Comparison of ENCODE assay signal across 29 mouse cellular contexts in the genomic region with DNA sequence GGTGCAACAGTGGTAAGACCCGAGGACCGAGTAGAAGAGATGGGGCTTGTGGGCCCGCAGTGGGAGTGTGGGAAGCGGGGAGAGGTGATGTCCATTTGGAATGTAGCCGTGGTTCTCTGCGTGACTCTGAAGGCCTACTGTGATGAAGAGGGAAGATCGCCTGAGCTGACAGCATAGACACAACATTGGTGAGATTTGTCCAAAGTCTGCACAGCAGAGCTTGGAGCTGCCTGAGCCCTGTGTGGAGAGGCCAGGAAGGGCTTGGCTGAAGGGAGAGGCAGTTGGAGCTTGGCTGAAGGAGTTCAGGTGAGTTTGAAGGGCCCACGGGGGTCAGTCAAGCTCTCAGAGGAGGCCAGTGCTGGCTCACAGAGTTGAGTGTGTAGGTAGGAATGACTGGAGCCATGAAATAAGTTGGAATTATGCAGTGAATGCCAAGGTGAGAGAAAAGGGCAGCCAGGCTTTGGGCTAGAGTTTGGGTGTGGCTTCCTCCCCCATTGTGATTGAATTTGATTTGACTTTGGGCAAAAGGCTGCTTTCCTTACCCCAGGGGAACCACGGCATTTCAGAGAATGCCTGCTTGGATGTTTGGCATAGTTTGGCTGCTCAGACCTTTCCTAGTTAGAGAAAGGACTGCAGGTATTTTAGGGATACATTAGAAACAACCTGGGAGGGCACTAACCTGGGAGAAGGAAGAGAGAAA. TPM values are rescaled to one million over a fixed set of nuclear protein-coding genes. Genes with fewer than 3 reads are reported as not detected.
DNase-seq lines count a peak whose midpoint lies in the region; TF ChIP-seq lines count a peak whose summit lies in the region.
"Had no signal": no experiment of that assay in that cellular context is flagged by ENCODE, and none has a peak within 500 bp of the region (broad histone marks: within the 10 kb centered on the region; RNA-seq: fewer than 3 reads in every experiment).

No protein-coding gene starts in this region.

- H3K9me3 ChIP-seq in E14TG2a.4 (ENCODE audit: low read length), result no peaks in the 10 kb centered on the region
- no peaks in the 10 kb centered on the region for H3K9me3 ChIP-seq in limb, embryonic 10.5 days (replicated peaks)
- H3K9me3 ChIP-seq: embryonic facial prominence, embryonic 12.5 days; heart, embryonic 12.5 days; megakaryocyte, embryonic 14.5 days; midbrain, embryonic 12.5 days; neural tube, embryonic 13.5 days had no signal

- no peak for DNase-seq in gastrocnemius, adult 2 months
- DNase-seq in gastrocnemius, adult 8-10 months (ENCODE audit: low spot score in 2 of 2), result no peak
- DNase-seq in R1 (ENCODE audit: low read depth, low spot score), result peak; percentile 73
- DNase-seq in limb, embryonic 10.5 days (ENCODE audit: low spot score), result peak; percentile 26
- DNase-seq in layer of hippocampus, adult 2 months (ENCODE audit: low spot score in 2 of 2), result no peak
- no peak for DNase-seq in adrenal gland, adult (ENCODE audit: inconsistent age in 2 of 2, low spot score in 1 of 2)

- H3K36me3 ChIP-seq in E14TG2a.4 (ENCODE audit: insufficient read depth, low read length), result no peaks in the 10 kb centered on the region
- no peaks in the 10 kb centered on the region for H3K36me3 ChIP-seq in limb, embryonic 10.5 days
- H3K36me3 ChIP-seq: embryonic facial prominence, embryonic 12.5 days; midbrain, embryonic 12.5 days; neural tube, embryonic 13.5 days had no signal

- intact Hi-C loops in gastrocnemius, adult 2 months (cut with DNase I), result no loop called here

- H3K27me3 ChIP-seq in E14TG2a.4 (ENCODE audit: insufficient read depth, low read length), result peaks cover 29% of the 10 kb centered on the region
- H3K27me3 ChIP-seq in limb, embryonic 10.5 days (ENCODE audit: low read depth, poor library complexity, severe bottlenecking), result no peaks in the 10 kb centered on the region
- H3K27me3 ChIP-seq: embryonic facial prominence, embryonic 12.5 days; heart, embryonic 12.5 days; midbrain, embryonic 12.5 days; neural tube, embryonic 13.5 days had no signal

- TF ChIP-seq CTCF in gastrocnemius, adult 2 months (IDR thresholded peaks at IDR 0.05), result no peak
- TF ChIP-seq CTCF in E14TG2a.4 (conservative IDR thresholded peaks at IDR 0.05; ENCODE audit: low read length), result no peak
- TF ChIP-seq CTCF in layer of hippocampus, adult 2 months (conservative IDR thresholded peaks at IDR 0.05), result no peak

- 90% methylated on average over 9 of the region's 9 CpGs for WGBS in limb, embryonic 10.5 days

- peak overlapping the region; percentile 50 for H3K27ac ChIP-seq in gastrocnemius, adult 2 months
- no peak overlapping the region for H3K27ac ChIP-seq in limb, embryonic 10.5 days
- no peak overlapping the region for H3K27ac ChIP-seq in layer of hippocampus, adult 2 months
- H3K27ac ChIP-seq: embryonic facial prominence, embryonic 12.5 days; hindbrain, embryonic 14.5 days; kidney, postnatal 0 days; midbrain, embryonic 12.5 days had no signal

- H3K4me1 ChIP-seq in E14TG2a.4 (replicated peaks; ENCODE audit: low read depth, low read length), result peaks cover 54% of the 10 kb centered on the region
- H3K4me1 ChIP-seq in limb, embryonic 10.5 days, result peaks cover 11% of the 10 kb centered on the region; the same call in 1 of the 2 replicates
- H3K4me1 ChIP-seq: embryonic facial prominence, embryonic 12.5 days; midbrain, embryonic 12.5 days had no signal

- no peak overlapping the region for H3K4me3 ChIP-seq in gastrocnemius, adult 2 months
- H3K4me3 ChIP-seq in E14TG2a.4 (replicated peaks; ENCODE audit: low read length), result peak overlapping the region; percentile 39
- H3K4me3 ChIP-seq in limb, embryonic 10.5 days, result no peak overlapping the region
- no peak overlapping the region for H3K4me3 ChIP-seq in layer of hippocampus, adult 2 months
- H3K4me3 ChIP-seq: embryonic facial prominence, embryonic 12.5 days; heart, embryonic 12.5 days; megakaryocyte, embryonic 14.5 days; midbrain, embryonic 12.5 days; neural tube, embryonic 13.5 days had no signal

RNA-seq across cellular contexts. Expression of a gene that starts 8.6 kb away (rescaled TPM):
- total RNA-seq in gastrocnemius, adult 2 months (2021), result 10 to 100 TPM in 1 of 2 experiments, 1 to 10 TPM in 1; 5.8 to 13.1 TPM
- total RNA-seq in gastrocnemius, adult 8-10 months (2022), result 1 to 10 TPM; 3.5 to 5.0 (median 4.4) TPM
- 9.2 and 9.9 TPM in 2 replicates for polyA plus RNA-seq in limb, embryonic 10.5 days (2016; fragmentation: Nextera tagmentation; extraction: Ambion mirVana)
- 10 to 100 TPM; 13.8 to 17.9 TPM for total RNA-seq in layer of hippocampus, adult 2 months (2021)

RNA-seq across cellular contexts. Expression of a gene that starts 11.8 kb away (rescaled TPM):
- total RNA-seq in gastrocnemius, adult 2 months (2021), result not detected
- not detected for total RNA-seq in gastrocnemius, adult 8-10 months (2022)
- polyA plus RNA-seq in limb, embryonic 10.5 days (2016; fragmentation: Nextera tagmentation; extraction: Ambion mirVana), result not detected in 2 replicates
- not detected for total RNA-seq in layer of hippocampus, adult 2 months (2021)
- total RNA-seq: adrenal gland, postnatal 36 days; ES-E14; gastrocnemius, postnatal 14 days; granulocyte monocyte progenitor cell, adult 5-6 weeks; heart, postnatal 4 days; left cerebral cortex, postnatal 10 days had no signal
- polyA plus RNA-seq: brain, embryonic 14.5 days; embryonic facial prominence, embryonic 12.5 days; forebrain, embryonic 16.5 days; heart, embryonic 12.5 days; heart, postnatal 0 days; hindbrain, embryonic 14.5 days; kidney, postnatal 0 days; large intestine, adult 2 months; limb, embryonic 11.5 days; liver, embryonic 16.5 days; lung, embryonic 16.5 days; midbrain, embryonic 12.5 days; neural tube, embryonic 13.5 days; testis, adult 2 months; thymus, postnatal 0 days had no signal

RNA-seq across cellular contexts. Expression of a gene that starts 38.1 kb away (rescaled TPM):
- 100 to 1,000 TPM; 145 to 194 TPM for total RNA-seq in gastrocnemius, adult 2 months (2021)
- 100 to 1,000 TPM; 148 to 159 (median 152) TPM for total RNA-seq in gastrocnemius, adult 8-10 months (2022)
- 58.5 and 59.4 TPM in 2 replicates for polyA plus RNA-seq in limb, embryonic 10.5 days (2016; fragmentation: Nextera tagmentation; extraction: Ambion mirVana)
- total RNA-seq in layer of hippocampus, adult 2 months (2021), result 100 to 1,000 TPM in 1 of 2 experiments, 10 to 100 TPM in 1; 97.5 to 104 TPM

Comparison
In these comparisons a context has a peak if more than half of its experiments do, and no peak if none do; other contexts are left out.
1. DNase-seq: peak in R1 (single experiment) and limb, embryonic 10.5 days (single experiment); none in gastrocnemius, adult 2 months (single experiment), gastrocnemius, adult 8-10 months (0 of 2), layer of hippocampus, adult 2 months (0 of 2) and adrenal gland, adult (0 of 2).